Mouse (Mus musculus) olfactory bulb, adult 2 months (tissue): Measurements from ENCODE around the gene Ppp1r14a.

Experiments
- CTCF ChIP-seq: fragments of 200-500 bp; IDR thresholded peaks from 2 replicates; pipeline ENCODE4 v1.5.1; 2012; ENCODE audit warnings: low read depth, mild to moderate bottlenecking, low read length, moderate library complexity; ENCODE audit not compliant: insufficient read depth
- POLR2A ChIP-seq: fragments of 200-500 bp; IDR thresholded peaks from 2 replicates; pipeline ENCODE4 v1.6.1; 2012; ENCODE audit warnings: mild to moderate bottlenecking, low read depth, low read length, moderate library complexity; ENCODE audit not compliant: insufficient read depth

DNA sequence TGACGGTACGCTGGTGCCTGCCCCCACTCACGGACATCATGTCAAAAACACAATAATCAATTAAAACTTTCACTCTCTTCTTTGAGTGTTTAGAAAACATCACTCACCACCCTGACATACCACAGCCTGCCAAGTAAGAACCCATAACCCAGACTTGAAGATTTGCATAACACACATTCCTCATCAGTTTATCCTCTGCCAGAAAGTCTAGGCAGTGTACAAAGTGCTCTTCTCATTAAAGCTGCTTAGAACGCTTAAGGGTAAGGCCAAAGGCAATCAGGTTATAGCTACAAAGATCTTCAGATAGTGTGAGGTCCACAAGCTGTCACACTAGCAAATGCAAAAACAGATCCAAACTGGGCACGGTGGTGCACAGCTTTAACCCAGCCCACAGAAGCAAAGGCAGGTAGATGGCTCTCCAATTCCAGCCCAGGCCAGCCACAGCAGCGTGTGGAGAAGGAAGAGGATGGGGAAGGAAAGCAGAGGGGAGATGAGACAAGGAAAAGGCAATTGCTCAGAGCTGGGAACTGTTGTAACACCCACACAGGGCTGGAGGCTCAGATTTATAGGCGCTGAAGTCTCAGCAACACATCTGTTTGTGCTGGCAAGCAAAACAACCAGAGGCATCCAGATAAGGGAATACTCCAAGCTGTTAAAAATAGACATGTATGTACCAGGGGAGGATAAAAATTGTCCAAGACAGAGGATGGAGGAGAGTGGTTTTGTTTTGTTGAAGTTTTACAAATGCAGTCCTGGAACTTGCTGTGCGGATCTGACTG is 17.2 kb upstream of the Ppp1r14a start:
- TF ChIP-seq CTCF (no peak), POLR2A (no peak)
